Mouse (Mus musculus): ENCODE measurements around the gene Kmt2b.

DNA sequence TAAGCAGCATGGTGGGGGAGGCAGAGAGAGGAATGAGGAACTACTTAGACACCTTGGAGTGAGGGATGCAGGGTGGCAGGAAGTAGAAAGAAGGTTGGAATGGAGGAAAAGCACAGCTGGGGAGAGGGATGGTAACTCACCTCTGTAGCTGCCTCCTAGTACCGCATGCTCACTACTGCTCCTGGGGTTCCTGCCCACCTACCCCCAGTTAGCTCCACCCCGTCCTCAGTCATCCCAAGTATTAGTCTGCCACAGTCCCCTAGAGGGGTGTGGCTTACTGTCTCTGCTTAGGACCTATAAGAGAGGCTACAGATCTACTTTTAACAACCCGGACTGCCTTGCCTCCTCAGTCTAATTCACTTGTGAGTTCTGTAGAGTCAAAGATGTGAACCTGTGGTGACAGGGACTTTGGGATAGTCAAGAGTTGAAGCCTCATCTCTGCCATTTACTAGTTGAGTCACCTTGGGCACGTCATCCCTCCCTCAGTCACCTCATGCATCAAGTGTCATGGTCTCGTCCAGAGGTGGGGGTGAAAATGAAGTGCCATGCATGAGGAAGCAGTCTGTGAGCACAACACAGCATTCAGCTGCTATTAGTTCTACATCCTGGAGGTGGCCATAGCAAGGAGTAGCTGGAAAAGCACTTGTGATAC is 4.4 kb upstream of the Kmt2b start:
- no peak for TF ChIP-seq CTCF (IDR thresholded peaks at IDR 0.05)
- TF ChIP-seq POLR2A (IDR thresholded peaks at IDR 0.05; ENCODE audit: insufficient read depth, low read depth, low read length): no peak

Data from heart, adult 2 months (tissue).